Mouse (Mus musculus) heart, embryonic 12.5 days (tissue): ENCODE measurements around the gene Lbr. TPM values are rescaled to one million over a fixed set of nuclear protein-coding genes. Genes with fewer than 3 reads are reported as not detected.
"Not testable (repeated sequence)": the region's sequence is repeated elsewhere in the genome, so short reads cannot be mapped to it uniquely, and the experiment has no call there.

Source experiments
- ATAC-seq: fragments of 200-750 bp; cut with Nextera tagmentation; 2 replicates; pipeline ENCODE4 v1.8.0; 2017; ENCODE audit warnings: moderate TSS enrichment, moderate library complexity; ENCODE audit not compliant: insufficient number of reproducible peaks, low FRiP score
- H3K27ac ChIP-seq: fragments of 300-500 bp; sonication (generic); 2 replicates; pipeline ENCODE4 v1.5.1; 2016; ENCODE audit warnings: mild to moderate bottlenecking, moderate library complexity; ENCODE audit not compliant: poor library complexity, severe bottlenecking
- H3K27me3 ChIP-seq: fragments of 300-500 bp; sonication (generic); replicated peaks from 2 replicates; pipeline ENCODE4 v1.6.1; 2016; ENCODE audit warnings: mild to moderate bottlenecking, moderate library complexity
- H3K36me3 ChIP-seq: fragments of 300-500 bp; sonication (generic); 2 replicates; pipeline ENCODE4 v1.6.1; 2016; ENCODE audit warnings: mild to moderate bottlenecking, moderate library complexity
- H3K4me1 ChIP-seq: fragments of 300-500 bp; sonication (generic); replicated peaks from 2 replicates; pipeline ENCODE4 v1.6.1; 2016; ENCODE audit warnings: mild to moderate bottlenecking
- H3K4me2 ChIP-seq: fragments of 300-500 bp; sonication (generic); 2 replicates; pipeline ENCODE4 v1.6.1; 2016; ENCODE audit warnings: mild to moderate bottlenecking, moderate library complexity
- H3K4me3 ChIP-seq: fragments of 300-500 bp; sonication (generic); 2 replicates; pipeline ENCODE4 v1.5.1; 2016; ENCODE audit warnings: mild to moderate bottlenecking
- H3K9ac ChIP-seq: fragments of 300-500 bp; sonication (generic); 2 replicates; pipeline ENCODE4 v1.6.1; 2016; ENCODE audit warnings: mild to moderate bottlenecking, moderate library complexity
- H3K9me3 ChIP-seq: fragments of 300-500 bp; sonication (generic); replicated peaks from 2 replicates; pipeline ENCODE4 v1.6.1; 2016; ENCODE audit warnings: mild to moderate bottlenecking, moderate library complexity
- WGBS: fragments of 180-500 bp; shearing (Covaris S2); methylation state at CpG from one replicate; pipeline ENCODE4 v1.1.7; 2016; 5-methylcytosine and 5-hydroxymethylcytosine counted together
- polyA plus RNA-seq: library from polyadenylated mRNA; unstranded; fragments of >200 nt; fragmentation: Nextera tagmentation; extraction: Ambion mirVana; gene quantifications from 2 replicates; pipeline ENCODE4 v1.2.1, GENCODE M21; 2016

The Lbr gene
- polyA plus RNA-seq, 1 experiment from 2014 or later: 105 TPM

DNA sequence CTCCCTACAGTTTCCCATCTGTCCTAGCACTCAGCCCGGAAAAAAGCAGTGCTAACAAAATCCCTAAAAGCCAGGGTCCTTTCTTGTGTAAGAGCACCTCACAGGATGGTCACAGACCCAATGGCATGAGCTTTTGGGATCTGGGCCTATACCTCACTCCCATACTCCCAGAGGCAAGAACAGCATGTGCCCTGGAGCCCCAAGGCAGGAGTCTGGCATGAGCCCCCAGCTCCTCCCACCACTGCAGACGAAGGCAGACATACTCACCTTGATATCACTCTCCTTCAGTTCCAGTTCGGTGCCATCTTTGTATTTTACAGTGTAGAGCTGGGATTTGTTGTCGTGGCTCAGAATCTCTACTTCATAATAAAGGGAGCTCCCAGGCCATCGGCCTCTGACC lies 4.7 kb downstream of the Lbr start:
- no peak overlapping the region for H3K9ac ChIP-seq
- no peak overlapping the region for H3K4me3 ChIP-seq
- no peak for ATAC-seq
- H3K9me3 ChIP-seq: no peaks in the 10 kb centered on the region
- peaks cover 20% of the 10 kb centered on the region for H3K4me1 ChIP-seq
- no peak overlapping the region for H3K27ac ChIP-seq
- 87% methylated on average over 5 of the region's 5 CpGs for WGBS
- peaks cover 45% of the 10 kb centered on the region for H3K36me3 ChIP-seq
- H3K4me2 ChIP-seq: no peak overlapping the region
- no peaks in the 10 kb centered on the region for H3K27me3 ChIP-seq

DNA sequence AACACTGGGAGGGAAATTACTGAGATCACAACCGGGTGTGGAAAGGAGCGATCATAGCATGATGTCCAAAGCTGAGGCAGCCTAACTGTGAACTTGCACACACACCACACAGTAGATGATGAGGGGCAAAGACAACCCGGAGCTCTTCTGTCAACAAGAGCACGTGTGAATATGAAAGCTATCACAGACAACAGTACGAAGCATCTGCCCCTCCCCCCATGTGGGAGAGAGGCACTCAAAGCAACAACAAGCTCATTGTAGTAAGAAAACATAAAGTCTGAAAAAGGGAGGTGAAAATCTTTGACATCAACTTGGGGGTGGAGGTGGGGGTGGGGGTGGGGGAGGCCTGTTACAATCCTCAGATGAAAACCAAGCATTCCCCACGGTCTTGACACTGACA lies 9.7 kb downstream of the Lbr start:
- Histone ChIP-seq H3K36me3 (peaks cover 93% of the 10 kb centered on the region), H3K4me3 (no peak overlapping the region), H3K4me2 (no peak overlapping the region), H3K27me3 (no peaks in the 10 kb centered on the region), H3K9me3 (no peaks in the 10 kb centered on the region), H3K27ac (no peak overlapping the region), H3K4me1 (no peaks in the 10 kb centered on the region), H3K9ac (no peak overlapping the region)
- WGBS: 70% methylated on average over 6 of the region's 6 CpGs
- no peak for ATAC-seq

GRCm38 (mm10) chr1:181832720-181833119 lies 10.1 kb downstream of the Lbr start:
- no peak overlapping the region for H3K4me2 ChIP-seq
- no peak for ATAC-seq
- H3K4me1 ChIP-seq: no peaks in the 10 kb centered on the region
- H3K9ac ChIP-seq: no peak overlapping the region
- H3K27ac ChIP-seq: no peak overlapping the region
- no peaks in the 10 kb centered on the region for H3K27me3 ChIP-seq
- H3K36me3 ChIP-seq: peaks cover 94% of the 10 kb centered on the region
- H3K9me3 ChIP-seq: no peaks in the 10 kb centered on the region
- WGBS: 85% methylated on average over 5 of the region's 5 CpGs
- no peak overlapping the region for H3K4me3 ChIP-seq

DNA sequence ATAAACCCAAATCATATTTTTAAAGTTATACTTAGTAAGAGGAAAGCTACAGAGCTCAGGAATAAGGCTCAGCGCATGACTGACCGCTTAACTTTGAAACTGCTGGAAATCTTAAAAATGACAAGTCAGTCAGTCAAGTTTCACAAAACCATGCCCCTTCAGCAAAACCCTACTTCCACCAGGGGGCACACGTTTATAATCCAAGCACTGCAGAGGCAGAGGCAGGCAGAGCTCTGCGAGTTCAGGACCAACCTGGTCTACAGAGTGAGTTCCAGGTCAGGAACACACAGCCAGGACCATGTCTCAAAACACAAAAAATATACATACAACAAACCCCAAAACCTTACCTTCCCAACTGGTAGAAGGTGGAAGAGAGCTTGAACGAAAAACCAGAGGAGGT lies 14.5 kb downstream of the Lbr start:
- Histone ChIP-seq H3K27me3 (no peaks in the 10 kb centered on the region), H3K36me3 (peaks cover 96% of the 10 kb centered on the region), H3K9me3 (no peaks in the 10 kb centered on the region), H3K4me3 (no peak overlapping the region), H3K4me1 (no peaks in the 10 kb centered on the region), H3K4me2 (no peak overlapping the region), H3K27ac (no peak overlapping the region), H3K9ac (no peak overlapping the region)
- no peak for ATAC-seq
- WGBS: 91% methylated on average over 5 of the region's 5 CpGs

DNA sequence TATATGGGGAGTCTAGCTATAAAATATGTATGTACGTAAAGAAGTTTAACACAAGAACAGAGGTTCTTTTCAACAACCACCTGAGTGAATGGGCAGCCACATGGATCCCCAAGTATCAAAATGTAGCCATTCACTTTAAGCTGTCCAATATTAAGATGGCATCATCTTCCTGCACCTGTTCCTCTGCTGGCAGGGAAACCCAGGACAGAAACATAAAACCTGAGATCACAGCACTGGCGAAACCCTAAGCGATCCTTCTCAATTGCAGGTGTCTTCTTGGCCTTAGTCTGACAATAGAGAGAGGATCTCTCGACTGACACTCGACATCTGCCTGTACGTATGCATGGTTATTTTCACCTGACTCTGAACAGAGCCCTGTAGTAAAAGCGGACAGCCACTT lies 16.1 kb downstream of the Lbr start:
- Histone ChIP-seq H3K4me3 (no peak overlapping the region), H3K27ac (no peak overlapping the region), H3K9me3 (no peaks in the 10 kb centered on the region), H3K9ac (no peak overlapping the region), H3K27me3 (no peaks in the 10 kb centered on the region), H3K36me3 (peaks cover 95% of the 10 kb centered on the region), H3K4me2 (no peak overlapping the region), H3K4me1 (no peaks in the 10 kb centered on the region)
- ATAC-seq: no peak
- 90% methylated on average over 7 of the region's 7 CpGs for WGBS

- Histone ChIP-seq H3K27me3 (no peaks in the 10 kb centered on the region), H3K4me2 (no peak overlapping the region), H3K27ac (no peak overlapping the region), H3K4me3 (no peak overlapping the region), H3K9ac (no peak overlapping the region), H3K4me1 (no peaks in the 10 kb centered on the region), H3K36me3 (peaks cover 33% of the 10 kb centered on the region), H3K9me3 (no peaks in the 10 kb centered on the region)
- no peak for ATAC-seq
- 92% methylated on average over 18 of the region's 18 CpGs for WGBS
These were observed 31.2 kb downstream of the Lbr start for GRCm38 (mm10) chr1:181811481-181812223.

DNA sequence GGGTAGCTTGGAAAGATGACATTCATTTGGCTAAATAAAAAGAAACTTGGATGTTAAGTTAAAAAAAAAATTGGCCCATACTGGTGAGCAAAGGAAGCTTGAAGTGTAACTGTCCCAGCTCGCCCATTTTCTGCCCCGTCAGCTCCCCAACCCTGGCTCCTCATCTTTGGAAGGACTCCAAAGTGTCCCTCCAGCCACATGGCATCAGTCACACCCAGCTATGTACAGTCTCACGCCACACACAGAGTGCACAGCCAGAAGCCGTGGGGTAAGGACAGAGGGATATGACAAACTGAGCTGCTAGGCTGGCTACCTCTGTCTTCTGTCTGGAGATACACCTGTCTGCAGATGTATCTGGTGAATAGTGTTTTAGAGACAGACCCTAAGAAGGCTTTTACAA lies 42.2 kb downstream of the Lbr start:
- ATAC-seq: no peak
- Histone ChIP-seq H3K4me3 (no peak overlapping the region), H3K27me3 (no peaks in the 10 kb centered on the region), H3K4me1 (no peaks in the 10 kb centered on the region), H3K36me3 (no peaks in the 10 kb centered on the region), H3K9ac (no peak overlapping the region), H3K4me2 (no peak overlapping the region), H3K9me3 (no peaks in the 10 kb centered on the region), H3K27ac (no peak overlapping the region)
- WGBS: 82% methylated on average over 4 of the region's 4 CpGs

GRCm38 (mm10) chr1:181799911-181800310 lies 42.9 kb downstream of the Lbr start:
- Histone ChIP-seq H3K27ac (no peak overlapping the region), H3K9ac (no peak overlapping the region), H3K4me2 (no peak overlapping the region), H3K27me3 (no peaks in the 10 kb centered on the region), H3K36me3 (no peaks in the 10 kb centered on the region), H3K9me3 (no peaks in the 10 kb centered on the region), H3K4me3 (no peak overlapping the region), H3K4me1 (no peaks in the 10 kb centered on the region)
- 78% methylated on average over 3 of the region's 3 CpGs for WGBS
- no peak for ATAC-seq

- ATAC-seq: peak; percentile 48; the same call in 1 of the 2 replicates
- Histone ChIP-seq H3K9me3 (no peaks in the 10 kb centered on the region), H3K36me3 (no peaks in the 10 kb centered on the region), H3K4me2 (no peak overlapping the region), H3K27ac (peak overlapping the region; percentile 21; the same call in 1 of the 2 replicates), H3K4me3 (no peak overlapping the region), H3K4me1 (peaks cover 5% of the 10 kb centered on the region), H3K27me3 (no peaks in the 10 kb centered on the region), H3K9ac (no peak overlapping the region)
- WGBS: 49% methylated on average over 2 of the region's 2 CpGs
These were observed 49.3 kb downstream of the Lbr start for GRCm38 (mm10) chr1:181793541-181793940.

DNA sequence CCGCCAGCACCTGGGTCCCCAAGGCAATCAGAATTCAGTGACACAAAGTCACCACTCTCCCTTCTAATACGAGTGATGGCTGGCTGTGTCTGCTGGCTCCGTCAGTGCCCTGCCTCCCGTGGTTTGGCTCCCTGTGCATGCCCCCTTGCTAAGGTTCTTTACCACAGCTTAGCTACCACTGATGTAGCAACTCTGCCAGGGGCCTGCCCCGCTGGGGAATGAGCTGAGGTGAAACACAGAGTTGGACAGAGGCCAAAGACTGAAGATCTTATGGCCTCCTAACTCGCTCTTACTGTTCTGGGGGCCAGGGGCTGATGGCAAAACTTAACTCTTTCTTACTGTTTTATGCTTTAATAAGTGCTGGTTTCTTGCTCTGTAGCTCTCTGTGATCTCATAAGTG lies 52.9 kb downstream of the Lbr start:
- 47% methylated on average over 6 of the region's 6 CpGs for WGBS
- H3K36me3 ChIP-seq: no peaks in the 10 kb centered on the region
- no peaks in the 10 kb centered on the region for H3K27me3 ChIP-seq
- H3K9me3 ChIP-seq: peaks cover 5% of the 10 kb centered on the region; the same call in 1 of the 2 replicates
- H3K4me2 ChIP-seq: no peak overlapping the region
- H3K4me1 ChIP-seq: peaks cover 5% of the 10 kb centered on the region
- H3K4me3 ChIP-seq: no peak overlapping the region
- no peak overlapping the region for H3K9ac ChIP-seq
- no peak overlapping the region for H3K27ac ChIP-seq
- ATAC-seq: no peak

- not testable (repeated sequence) for H3K4me3 ChIP-seq, H3K9me3 ChIP-seq, H3K4me2 ChIP-seq, H3K4me1 ChIP-seq, H3K27ac ChIP-seq, ATAC-seq, H3K9ac ChIP-seq, H3K27me3 ChIP-seq, H3K36me3 ChIP-seq
- WGBS: 92% methylated on average over 11 of the region's 11 CpGs
These were observed 60.2 kb downstream of the Lbr start for GRCm38 (mm10) chr1:181782600-181782999.

DNA sequence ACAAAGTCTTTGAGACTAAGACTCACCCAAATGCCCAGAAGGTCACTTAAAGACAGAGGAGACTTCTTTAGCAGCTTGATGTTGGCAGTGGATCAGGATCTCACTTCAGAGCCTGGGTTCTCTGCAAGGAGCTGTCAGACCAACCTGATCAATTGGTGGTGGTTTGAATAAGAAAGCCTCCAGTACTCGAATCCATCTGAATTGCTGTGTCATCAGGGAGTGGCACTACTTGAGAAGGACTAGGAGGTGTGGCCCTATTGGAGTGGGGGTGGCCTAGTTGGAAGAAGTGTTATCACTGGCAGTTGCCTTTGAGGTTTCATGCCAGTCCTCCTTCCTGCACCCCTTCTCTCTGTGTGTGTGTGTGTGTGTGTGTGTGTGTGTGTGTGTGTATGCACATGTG lies 66.3 kb downstream of the Lbr start:
- no peak for ATAC-seq
- Histone ChIP-seq H3K27me3 (no peaks in the 10 kb centered on the region), H3K4me2 (no peak overlapping the region), H3K9ac (no peak overlapping the region), H3K36me3 (no peaks in the 10 kb centered on the region), H3K27ac (no peak overlapping the region), H3K9me3 (0 out of 2 replicates have a peak, but pooled peaks cover under 1% of the 10 kb centered on the region), H3K4me1 (no peaks in the 10 kb centered on the region), H3K4me3 (no peak overlapping the region)
- WGBS: 61% methylated on average over 1 of the region's 1 CpGs
